Mouse (Mus musculus) urinary bladder, postnatal 36 days (tissue): ENCODE results near the gene Lrrc29.

Experiments
- DNase-seq, 2 experiments: peaks; one replicate each; pipeline ENCODE4 v3.0.0; 2022; ENCODE audit warnings: low spot score in 2 of 2, mixed read lengths in 1 of 2

The Lrrc29 gene

GRCm38 (mm10) chr8:105266775-105267174 lies 59.3 kb downstream of the Lrrc29 start:
- DNase-seq: no peak

GRCm38 (mm10) chr8:105265128-105265527 lies 61.0 kb downstream of the Lrrc29 start:
- DNase-seq: peak in 1 of 2 experiments; percentile 20

DNA sequence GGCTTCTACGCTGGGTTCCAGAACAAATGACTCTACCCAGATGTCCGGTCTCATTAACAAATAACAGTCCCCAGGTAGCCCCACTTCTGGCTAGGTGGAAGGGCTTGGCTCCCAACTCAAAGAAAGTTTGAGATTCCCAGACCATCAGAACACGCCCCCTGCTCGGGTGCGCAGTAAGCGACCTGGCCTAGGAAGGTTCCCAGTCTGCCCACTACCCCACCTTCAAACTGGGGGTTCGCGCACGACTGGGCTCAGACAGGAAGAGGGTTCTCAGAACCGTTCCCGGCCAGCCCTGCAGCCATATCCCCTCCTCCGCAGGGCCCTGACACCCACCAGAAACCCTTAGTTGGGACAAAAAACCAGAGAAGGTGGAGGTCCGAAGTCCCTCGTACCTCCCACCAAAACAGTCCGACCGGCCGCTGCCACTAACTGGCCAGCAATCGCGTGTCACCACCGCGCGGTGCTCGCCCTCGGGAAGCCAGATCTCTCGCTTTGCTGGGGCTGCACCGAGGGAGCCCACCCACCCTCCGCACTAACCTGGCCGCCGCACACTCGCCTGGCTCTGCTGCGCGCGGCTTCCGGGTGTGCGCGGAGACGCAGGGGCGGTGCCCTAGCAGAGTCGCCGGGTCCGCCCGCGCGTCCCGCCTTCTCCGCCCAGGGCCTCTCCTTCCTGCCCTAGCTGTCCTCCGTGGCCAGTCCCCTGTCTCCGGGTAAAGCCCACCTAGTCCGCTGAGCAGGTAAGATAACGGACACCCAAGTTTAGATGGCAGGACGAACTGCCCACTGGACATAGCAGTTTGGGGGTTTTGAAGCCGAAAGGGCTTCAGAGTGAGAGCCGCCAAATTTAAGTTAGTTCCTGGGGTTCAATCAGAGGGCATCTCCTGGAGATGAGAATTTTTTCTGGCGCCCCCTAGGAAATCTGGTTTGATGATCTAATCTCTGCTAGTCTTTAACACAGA lies 61.8 kb downstream of the Lrrc29 start, which contains the start of the genes Tradd and Fbxl8:
Gene Tradd, minus strand, starts transcription at position 586 of the 959 bp plus-strand sequence.
Gene Fbxl8, plus strand, starts transcription at position 625 of the 959 bp plus-strand sequence.
- DNase-seq: peak; percentile 80 to 82

GRCm38 (mm10) chr8:105263244-105263912 lies 62.7 kb downstream of the Lrrc29 start:
- no peak for DNase-seq
